Mouse (Mus musculus): ENCODE results near the gene Trpm4. TPM values are rescaled to one million over a fixed set of nuclear protein-coding genes. Genes with fewer than 3 reads are reported as not detected.

The Trpm4 gene
- total and polyA plus RNA-seq, 3 experiments: 9.3 to 17.6 (median 12.0) TPM

- peaks cover 46% of the 10 kb centered on the region for H3K27me3 ChIP-seq (replicated peaks)
- dilution Hi-C loops (cut with MboI; ENCODE audit: extremely low pct_ligation_motif_present, extremely low pct_unique_long_range_greater_than_20kb, low sequenced_read_pairs): no loop called here
Observed at GRCm38 (mm10) chr7:45366652-45367019, 33.1 kb upstream of the Trpm4 start, which contains the start of gene Ppfia3. TSS of gene Ppfia3 (minus strand) at chr7:45367019.

GRCm38 (mm10) chr7:45365742-45366651 is 32.4 kb upstream of the Trpm4 start:
- no peak for DNase-seq (ENCODE audit: extremely low read depth)
- Histone ChIP-seq H3K4me2 (ENCODE audit: insufficient read depth, low read depth, poor library complexity, severe bottlenecking) (peak overlapping the region; percentile 76), H3K4me1 (ENCODE audit: control insufficient read depth in 1 of 2, insufficient read depth in 2 of 2) (peaks cover 6 to 35% of the 10 kb centered on the region in 2 experiments), H3K79me2 (replicated peaks; ENCODE audit: control insufficient read depth, extremely low read depth, insufficient read depth, poor library complexity, severe bottlenecking) (no peaks in the 10 kb centered on the region), H3K4me3 (replicated peaks in 1 of 3; ENCODE audit: low read depth in 2 of 3, low read length in 2 of 3, poor library complexity in 1 of 3) (peak overlapping the region; percentile 43 to 53 (median 53)), H3K27me3 (replicated peaks) (peaks cover 50% of the 10 kb centered on the region), H3K9ac (ENCODE audit: insufficient read depth, low read depth) (peak overlapping the region; percentile 64), H3K27ac (ENCODE audit: insufficient read depth, low read depth) (no peak overlapping the region), H3K9me3 (replicated peaks; ENCODE audit: low read length) (no peaks in the 10 kb centered on the region), H3K36me3 (replicated peaks in 1 of 2; ENCODE audit: control insufficient read depth in 1 of 2, insufficient read depth in 1 of 2, low read length in 1 of 2) (peaks cover 8 to 29% of the 10 kb centered on the region in 2 experiments)
- TF ChIP-seq USF2 (conservative IDR thresholded peaks at IDR 0.05; ENCODE audit: low read depth, low read length) (no peak), NELFE (IDR thresholded peaks at IDR 0.05; ENCODE audit: low read depth, low read length) (no peak), ETS1 (conservative IDR thresholded peaks at IDR 0.05; ENCODE audit: low read depth, low read length) (no peak), GABPA (IDR thresholded peaks at IDR 0.05; ENCODE audit: insufficient replicate concordance, low read depth, low read length) (no peak), KAT2A (IDR thresholded peaks at IDR 0.05; ENCODE audit: insufficient replicate concordance, low read length) (no peak), MAZ (IDR thresholded peaks at IDR 0.05; ENCODE audit: low read depth, low read length) (no peak), CTCF (conservative IDR thresholded peaks at IDR 0.05 in 1 of 2, IDR thresholded peaks at IDR 0.05 in 1 of 2; ENCODE audit: low read depth in 2 of 2, low read length in 2 of 2) (no peak), ZNF384 (IDR thresholded peaks at IDR 0.05; ENCODE audit: low read depth, low read length) (no peak), SIN3A (IDR thresholded peaks at IDR 0.05; ENCODE audit: low read length) (no peak), SMC3 (IDR thresholded peaks at IDR 0.05; ENCODE audit: low read depth, low read length) (no peak), PAX5 (IDR thresholded peaks at IDR 0.05; ENCODE audit: low read length) (no peak), JUN (IDR thresholded peaks at IDR 0.05; ENCODE audit: insufficient read depth, low read depth, low read length) (no peak), USF1 (IDR thresholded peaks at IDR 0.05; ENCODE audit: low read depth, low read length) (no peak), ZC3H11A (IDR thresholded peaks at IDR 0.05; ENCODE audit: low read depth, low read length) (no peak), HCFC1 (IDR thresholded peaks at IDR 0.05; ENCODE audit: low read depth, low read length) (no peak), JUND (conservative IDR thresholded peaks at IDR 0.05; ENCODE audit: low read depth, low read length) (no peak), MYC (IDR thresholded peaks at IDR 0.05; ENCODE audit: low read depth, low read length) (no peak), MAX (IDR thresholded peaks at IDR 0.05; ENCODE audit: low read length) (no peak), CHD2 (IDR thresholded peaks at IDR 0.05; ENCODE audit: low read length) (no peak)
- in situ Hi-C loops (cut with MboI; ENCODE audit: low pct_ligation_motif_present, low pct_unique_long_range_greater_than_20kb, low sequenced_read_pairs) (no loop called here), dilution Hi-C loops (cut with MboI; ENCODE audit: extremely low pct_ligation_motif_present, extremely low pct_unique_long_range_greater_than_20kb, low sequenced_read_pairs) (no loop called here)

More at GRCm38 (mm10) chr7:45366652-45367019, 33.1 kb upstream of the Trpm4 start, which contains the start of gene Ppfia3:
- Histone ChIP-seq H3K36me3 (replicated peaks in 1 of 2; ENCODE audit: control insufficient read depth in 1 of 2, insufficient read depth in 1 of 2, low read length in 1 of 2) (peaks cover 11 to 34% of the 10 kb centered on the region in 2 experiments), H3K4me2 (ENCODE audit: insufficient read depth, low read depth, poor library complexity, severe bottlenecking) (peak within 1 kb of the TSS; percentile 76), H3K9ac (ENCODE audit: insufficient read depth, low read depth) (peak within 1 kb of the TSS; percentile 64), H3K4me3 (replicated peaks in 1 of 3; ENCODE audit: low read depth in 2 of 3, low read length in 2 of 3, poor library complexity in 1 of 3) (peak within 1 kb of the TSS; percentile 50 to 56 (median 53)), H3K27ac (ENCODE audit: insufficient read depth, low read depth) (peak within 1 kb of the TSS; percentile 56), H3K9me3 (replicated peaks; ENCODE audit: low read length) (no peaks in the 10 kb centered on the region), H3K79me2 (replicated peaks; ENCODE audit: control insufficient read depth, extremely low read depth, insufficient read depth, poor library complexity, severe bottlenecking) (no peaks in the 10 kb centered on the region), H3K4me1 (ENCODE audit: control insufficient read depth in 1 of 2, insufficient read depth in 2 of 2) (peaks cover 6 to 31% of the 10 kb centered on the region in 2 experiments)
- in situ Hi-C loops (cut with MboI; ENCODE audit: low pct_ligation_motif_present, low pct_unique_long_range_greater_than_20kb, low sequenced_read_pairs): no loop called here
- no peak for DNase-seq (ENCODE audit: extremely low read depth)
- TF ChIP-seq POLR2A (IDR thresholded peaks at IDR 0.05; ENCODE audit: low read depth, low read length) (no peak), UBTF (IDR thresholded peaks at IDR 0.05; ENCODE audit: low read depth, low read length) (no peak), SIN3A (IDR thresholded peaks at IDR 0.05; ENCODE audit: low read length) (0 out of 2 replicates have a peak, but pooled peaks have one; percentile 20), JUND (conservative IDR thresholded peaks at IDR 0.05; ENCODE audit: low read depth, low read length) (no peak), BHLHE40 (IDR thresholded peaks at IDR 0.05; ENCODE audit: low read depth, low read length) (no peak), ZC3H11A (IDR thresholded peaks at IDR 0.05; ENCODE audit: low read depth, low read length) (no peak), NRF1 (IDR thresholded peaks at IDR 0.05; ENCODE audit: low read depth, low read length) (no peak), CHD2 (IDR thresholded peaks at IDR 0.05; ENCODE audit: low read length) (peak; percentile 70), ZNF384 (IDR thresholded peaks at IDR 0.05; ENCODE audit: low read depth, low read length) (no peak)
